Mouse (Mus musculus) E14TG2a.4 (cell line): ENCODE measurements at regions not wholly inside any gene's neighbourhood (a gene's known extent, or its start where the extent isn't known, plus 50 kb on each side); places are given as distances from the start of the nearest gene placed in this dataset.

Experiments
- H3K27me3 ChIP-seq: 2 replicates; pipeline ENCODE4 v1.6.1; 2014; ENCODE audit warnings: low read length, control low read depth; ENCODE audit not compliant: insufficient read depth
- H3K36me3 ChIP-seq: 2 replicates; pipeline ENCODE4 v1.6.1; 2014; ENCODE audit warnings: low read length, control low read depth; ENCODE audit not compliant: insufficient read depth
- H3K4me1 ChIP-seq: replicated peaks from 2 replicates; pipeline ENCODE4 v1.6.1; 2014; ENCODE audit warnings: low read depth, low read length, control low read depth
- H3K4me3 ChIP-seq: replicated peaks from 2 replicates; pipeline ENCODE4 v1.5.1; 2014; ENCODE audit warnings: mild to moderate bottlenecking, low read length
- H3K9me3 ChIP-seq: 2 replicates; pipeline ENCODE4 v1.6.1; 2014; ENCODE audit warnings: low read length, control low read depth
- CTCF ChIP-seq: conservative IDR thresholded peaks from 2 replicates; pipeline ENCODE4 v1.5.1; 2014; ENCODE audit warnings: low read length
- NANOG ChIP-seq: IDR thresholded peaks from 2 replicates; pipeline ENCODE4 v1.6.1; 2014; ENCODE audit warnings: borderline replicate concordance, low read length, mixed read lengths
- POU5F1 ChIP-seq: IDR thresholded peaks from 2 replicates; pipeline ENCODE4 v1.6.1; 2014; ENCODE audit warnings: low read length, borderline replicate concordance

DNA sequence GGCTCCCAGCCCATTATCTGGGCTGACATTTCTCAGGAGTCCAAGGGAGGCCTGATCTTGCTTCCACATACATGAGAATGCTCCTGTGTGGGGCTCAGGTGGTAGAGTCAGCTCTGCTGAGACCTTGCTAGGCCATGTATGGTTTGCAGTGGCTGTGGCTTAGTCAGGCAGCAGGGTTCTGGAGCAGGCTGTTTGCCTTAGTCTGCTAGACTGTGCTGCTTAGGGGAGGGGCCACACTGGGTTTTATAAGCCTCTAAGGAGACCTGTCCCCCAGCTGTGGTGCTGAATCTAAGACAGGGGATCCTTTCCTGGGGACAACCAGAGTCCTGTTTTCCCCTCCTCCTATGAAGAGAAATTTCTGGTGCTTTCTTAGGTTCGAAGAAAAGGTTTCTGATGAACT is 199.4 kb upstream of the Slc30a5 start:
- H3K36me3 ChIP-seq = no peaks in the 10 kb centered on the region
- TF ChIP-seq CTCF (no peak), POU5F1 (no peak), NANOG (no peak)
- H3K4me3 ChIP-seq = no peak overlapping the region
- H3K27me3 ChIP-seq = no peaks in the 10 kb centered on the region
- no peaks in the 10 kb centered on the region for H3K9me3 ChIP-seq
- H3K4me1 ChIP-seq = no peaks in the 10 kb centered on the region

DNA sequence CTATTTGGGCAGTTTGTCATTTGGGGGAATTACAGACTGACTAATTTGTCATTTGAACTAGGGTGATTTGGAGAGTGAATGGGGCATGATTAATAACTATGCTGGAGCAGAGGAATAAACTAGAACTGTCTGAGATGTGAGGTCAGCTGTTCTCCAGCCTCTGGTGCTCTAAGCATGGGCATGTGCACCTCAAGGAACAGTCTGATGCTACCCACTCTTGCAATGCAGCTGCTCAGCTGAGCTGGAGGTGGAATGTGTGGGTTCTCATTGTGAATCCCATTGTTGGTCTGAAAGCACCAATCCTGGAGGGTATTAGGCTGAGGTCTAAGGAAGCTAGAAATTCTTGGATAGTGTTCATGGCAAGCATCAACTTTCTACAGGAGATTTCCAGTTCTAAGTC is 192.8 kb upstream of the Slc30a5 start:
- no peak for TF ChIP-seq POU5F1
- no peak for TF ChIP-seq NANOG
- TF ChIP-seq CTCF = no peak

DNA sequence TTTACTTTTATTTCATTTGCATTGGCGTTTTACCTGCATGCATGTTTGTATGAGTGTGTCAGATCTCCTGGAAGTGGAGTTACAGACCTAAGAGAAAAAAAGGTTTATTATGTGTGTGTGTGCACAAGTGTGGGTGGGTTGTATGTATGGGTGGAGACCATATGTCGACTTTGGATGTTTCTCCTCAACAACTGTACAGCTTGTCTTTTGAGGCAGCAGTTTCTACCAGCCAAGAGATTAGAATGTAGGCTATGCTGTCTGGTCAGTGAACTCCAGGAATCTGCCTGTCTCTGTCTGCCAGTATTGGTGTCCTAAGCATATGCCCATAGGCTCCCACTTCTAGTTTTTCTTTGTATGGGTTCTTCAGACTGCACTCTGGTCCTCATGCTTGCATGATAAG is 192.3 kb upstream of the Slc30a5 start:
- Histone ChIP-seq H3K4me1 (no peaks in the 10 kb centered on the region), H3K4me3 (no peak overlapping the region), H3K27me3 (no peaks in the 10 kb centered on the region), H3K36me3 (no peaks in the 10 kb centered on the region), H3K9me3 (no peaks in the 10 kb centered on the region)
- no peak for TF ChIP-seq POU5F1
- TF ChIP-seq NANOG = no peak
- TF ChIP-seq CTCF = no peak

More for the DNA sequence above, 192.8 kb upstream of the Slc30a5 start:
- H3K9me3 ChIP-seq = no peaks in the 10 kb centered on the region
- no peak overlapping the region for H3K4me3 ChIP-seq
- H3K27me3 ChIP-seq = no peaks in the 10 kb centered on the region
- H3K36me3 ChIP-seq = no peaks in the 10 kb centered on the region
- H3K4me1 ChIP-seq = no peaks in the 10 kb centered on the region

DNA sequence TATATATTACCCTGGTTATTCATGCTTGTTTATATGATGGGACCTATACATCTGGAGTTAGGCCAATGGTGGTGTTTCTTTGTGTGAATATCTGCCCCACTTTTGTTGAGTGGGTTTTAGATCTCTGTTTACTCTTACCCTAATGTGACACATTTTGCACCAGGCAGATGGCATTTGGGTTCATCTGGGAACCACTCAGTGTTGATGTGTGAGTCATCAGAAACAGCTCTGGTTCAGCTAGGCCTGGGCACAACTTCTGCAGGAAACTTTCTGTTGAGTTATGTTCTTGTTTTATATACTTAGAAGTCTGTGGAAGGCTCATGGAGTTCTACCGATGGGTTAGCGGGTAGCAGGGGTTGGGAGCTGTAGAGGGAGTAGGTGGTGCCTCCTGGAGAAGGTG is 191.7 kb upstream of the Slc30a5 start:
- no peak overlapping the region for H3K4me3 ChIP-seq
- H3K36me3 ChIP-seq = no peaks in the 10 kb centered on the region
- no peaks in the 10 kb centered on the region for H3K27me3 ChIP-seq
- H3K9me3 ChIP-seq = no peaks in the 10 kb centered on the region
- no peaks in the 10 kb centered on the region for H3K4me1 ChIP-seq
- TF ChIP-seq NANOG (no peak), POU5F1 (no peak), CTCF (no peak)

DNA sequence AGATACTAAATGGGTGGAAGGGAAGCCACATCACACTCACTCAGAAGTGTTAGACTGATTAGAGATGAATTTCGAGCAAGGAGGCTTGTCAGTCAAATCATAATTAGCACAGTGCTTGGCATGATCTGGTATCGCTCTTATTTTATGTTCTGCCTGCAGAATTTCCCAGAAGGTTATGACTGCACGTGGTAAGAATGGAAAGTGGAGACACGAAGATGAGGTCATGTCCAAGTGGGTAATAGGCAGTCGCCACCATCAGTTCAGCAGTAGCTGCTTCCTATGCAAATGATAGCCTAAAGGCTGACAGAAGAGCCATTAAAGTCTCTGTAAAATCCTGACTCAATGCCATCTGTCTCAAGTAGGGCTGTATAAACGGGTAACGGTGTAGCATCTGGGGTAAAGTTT is 186.0 kb upstream of the Slc30a5 start:
- TF ChIP-seq CTCF (no peak), POU5F1 (no peak), NANOG (no peak)
- Histone ChIP-seq H3K4me3 (no peak overlapping the region), H3K27me3 (no peaks in the 10 kb centered on the region), H3K9me3 (no peaks in the 10 kb centered on the region), H3K4me1 (no peaks in the 10 kb centered on the region), H3K36me3 (no peaks in the 10 kb centered on the region)

DNA sequence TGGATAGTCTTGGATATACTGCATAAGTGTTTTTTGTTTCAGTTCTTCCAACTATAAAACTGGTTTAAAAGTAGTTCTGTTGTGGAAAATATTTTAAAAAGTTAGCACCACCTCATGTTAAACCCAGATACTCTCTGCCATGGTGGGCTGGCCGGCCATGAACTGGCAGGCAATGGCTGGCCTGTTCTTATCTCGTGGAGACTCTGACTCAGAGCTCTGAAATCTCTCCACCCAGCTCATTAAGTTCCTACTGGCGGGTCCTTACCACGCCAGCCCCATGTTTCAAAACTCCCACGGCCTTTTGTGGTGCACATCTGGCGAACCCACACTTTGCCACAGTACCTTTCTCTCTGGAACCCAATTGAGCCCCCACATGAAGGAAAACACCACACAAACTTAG is 183.8 kb upstream of the Slc30a5 start:
- Histone ChIP-seq H3K9me3 (no peaks in the 10 kb centered on the region), H3K4me1 (no peaks in the 10 kb centered on the region), H3K27me3 (no peaks in the 10 kb centered on the region), H3K4me3 (no peak overlapping the region), H3K36me3 (no peaks in the 10 kb centered on the region)
- no peak for TF ChIP-seq NANOG

DNA sequence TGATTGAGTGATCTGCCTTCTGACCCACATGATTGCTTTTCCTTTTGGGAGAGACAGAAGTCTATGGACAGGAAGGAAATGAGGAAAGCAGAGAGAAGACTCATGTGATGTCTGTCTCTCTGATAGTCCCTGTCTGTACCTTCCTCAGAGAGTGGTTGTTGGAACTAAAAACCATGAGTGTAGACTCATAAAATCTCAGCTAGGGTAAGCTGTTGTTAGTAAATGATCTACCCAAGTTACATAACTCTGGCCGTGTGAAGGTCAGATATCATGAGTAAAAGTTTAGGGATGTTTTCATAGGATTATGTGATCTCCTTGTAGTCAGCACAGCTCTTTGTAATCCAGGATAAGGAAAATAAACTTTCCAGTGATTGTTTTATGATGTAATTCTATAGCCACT is 183.0 kb upstream of the Slc30a5 start:
- H3K9me3 ChIP-seq = no peaks in the 10 kb centered on the region
- no peaks in the 10 kb centered on the region for H3K27me3 ChIP-seq
- H3K4me1 ChIP-seq = no peaks in the 10 kb centered on the region
- no peaks in the 10 kb centered on the region for H3K36me3 ChIP-seq
- H3K4me3 ChIP-seq = no peak overlapping the region
- TF ChIP-seq NANOG = no peak
- TF ChIP-seq POU5F1 = no peak
- TF ChIP-seq CTCF = no peak

DNA sequence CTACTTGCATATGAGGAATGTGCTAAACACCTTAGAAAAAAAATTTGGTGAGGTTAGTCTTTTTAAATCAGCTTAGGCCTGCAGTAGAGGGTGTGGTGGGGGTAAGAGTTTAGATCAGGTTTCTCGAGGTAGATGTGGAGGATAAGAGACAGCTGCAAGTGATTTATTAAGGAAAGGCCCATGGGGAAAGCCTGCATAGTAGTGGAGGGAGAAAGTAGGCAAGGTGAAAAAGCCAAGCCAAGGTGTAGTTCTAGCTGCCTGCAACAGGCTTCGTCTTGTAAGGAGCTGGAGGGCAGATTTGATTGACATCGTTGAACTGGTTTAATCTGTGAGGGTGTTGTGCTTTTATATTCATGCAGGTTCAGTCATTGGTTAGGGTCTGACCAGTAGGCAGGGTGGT is 182.2 kb upstream of the Slc30a5 start:
- Histone ChIP-seq H3K9me3 (no peaks in the 10 kb centered on the region), H3K36me3 (no peaks in the 10 kb centered on the region), H3K27me3 (no peaks in the 10 kb centered on the region), H3K4me3 (no peak overlapping the region), H3K4me1 (no peaks in the 10 kb centered on the region)
- TF ChIP-seq POU5F1 (no peak), NANOG (no peak), CTCF (no peak)

DNA sequence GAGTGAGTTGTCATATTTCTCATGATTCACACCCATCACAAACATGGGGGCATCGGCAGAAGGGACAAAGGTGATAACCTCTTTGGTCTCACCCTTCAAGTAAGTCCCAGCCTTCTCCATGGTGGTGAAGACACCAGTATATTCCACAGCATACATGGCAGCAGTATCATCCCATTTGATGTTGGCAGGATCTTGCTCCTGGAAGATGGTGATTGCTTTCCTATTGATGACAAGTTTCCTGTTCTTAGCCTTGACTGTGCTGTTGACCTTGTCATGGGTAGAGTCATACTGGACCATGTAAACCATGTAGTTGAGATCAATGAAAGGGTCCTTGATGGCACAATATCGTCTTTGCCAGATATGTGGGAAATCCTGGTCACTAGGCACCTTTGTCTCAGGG is 180.4 kb upstream of the Slc30a5 start:
- H3K27me3 ChIP-seq = no peaks in the 10 kb centered on the region
- H3K4me3 ChIP-seq = no peak overlapping the region
- no peaks in the 10 kb centered on the region for H3K36me3 ChIP-seq
- TF ChIP-seq NANOG = no peak
- no peak for TF ChIP-seq POU5F1
- TF ChIP-seq CTCF = no peak
- H3K9me3 ChIP-seq = no peaks in the 10 kb centered on the region
- no peaks in the 10 kb centered on the region for H3K4me1 ChIP-seq
